Mouse (Mus musculus): ENCODE measurements at regions not wholly inside any gene's neighbourhood (a gene's known extent, or its start where the extent isn't known, plus 50 kb on each side); places are given as distances from the start of the nearest gene placed in this dataset.

DNA sequence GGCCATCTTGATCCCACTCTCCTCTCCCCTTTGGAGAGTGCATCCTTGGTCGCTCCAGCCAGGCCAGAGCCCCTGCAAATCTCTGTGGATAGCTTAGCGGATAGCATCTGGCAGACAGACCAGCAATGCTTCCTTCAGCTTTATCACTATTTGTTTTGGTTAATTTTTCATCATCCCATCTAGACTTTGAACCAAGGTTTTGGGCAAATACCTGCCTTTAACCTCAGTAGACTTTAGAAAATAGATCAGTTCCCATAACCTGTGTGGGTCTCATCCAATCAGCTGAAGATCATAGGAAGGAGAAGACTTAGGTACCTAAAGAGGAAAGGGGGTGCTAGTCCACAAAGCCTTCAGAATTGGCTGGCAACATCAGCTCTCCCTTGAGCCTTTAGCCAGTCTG, 327.2 kb upstream of the Gm10131 start:
- H3K27me3 ChIP-seq (ENCODE audit: control insufficient read depth, insufficient read depth, low read length, poor library complexity, severe bottlenecking), result no peaks in the 10 kb centered on the region
- H3K36me3 ChIP-seq (ENCODE audit: control insufficient read depth, insufficient read depth, low read length, poor library complexity, severe bottlenecking), result no peaks in the 10 kb centered on the region
- DNase-seq (ENCODE audit: low read depth, low spot score), result no peak

GRCm38 (mm10) chr8:34431985-34432384, 320.4 kb upstream of the Gm10131 start:
- H3K27me3 ChIP-seq (ENCODE audit: control insufficient read depth, insufficient read depth, low read length, poor library complexity, severe bottlenecking), result no peaks in the 10 kb centered on the region
- DNase-seq (ENCODE audit: low read depth, low spot score), result no peak
- H3K36me3 ChIP-seq (ENCODE audit: control insufficient read depth, insufficient read depth, low read length, poor library complexity, severe bottlenecking), result no peaks in the 10 kb centered on the region

GRCm38 (mm10) chr8:34429231-34429630, 317.7 kb upstream of the Gm10131 start:
- DNase-seq (ENCODE audit: low read depth, low spot score), result no peak
- no peaks in the 10 kb centered on the region for H3K36me3 ChIP-seq (ENCODE audit: control insufficient read depth, insufficient read depth, low read length, poor library complexity, severe bottlenecking)
- H3K27me3 ChIP-seq (ENCODE audit: control insufficient read depth, insufficient read depth, low read length, poor library complexity, severe bottlenecking), result no peaks in the 10 kb centered on the region

GRCm38 (mm10) chr8:34401571-34401970, 290.0 kb upstream of the Gm10131 start:
- Histone ChIP-seq H3K36me3 (ENCODE audit: control insufficient read depth, insufficient read depth, low read length, poor library complexity, severe bottlenecking) (no peaks in the 10 kb centered on the region), H3K27me3 (ENCODE audit: control insufficient read depth, insufficient read depth, low read length, poor library complexity, severe bottlenecking) (no peaks in the 10 kb centered on the region)
- no peak for DNase-seq (ENCODE audit: low read depth, low spot score)

DNA sequence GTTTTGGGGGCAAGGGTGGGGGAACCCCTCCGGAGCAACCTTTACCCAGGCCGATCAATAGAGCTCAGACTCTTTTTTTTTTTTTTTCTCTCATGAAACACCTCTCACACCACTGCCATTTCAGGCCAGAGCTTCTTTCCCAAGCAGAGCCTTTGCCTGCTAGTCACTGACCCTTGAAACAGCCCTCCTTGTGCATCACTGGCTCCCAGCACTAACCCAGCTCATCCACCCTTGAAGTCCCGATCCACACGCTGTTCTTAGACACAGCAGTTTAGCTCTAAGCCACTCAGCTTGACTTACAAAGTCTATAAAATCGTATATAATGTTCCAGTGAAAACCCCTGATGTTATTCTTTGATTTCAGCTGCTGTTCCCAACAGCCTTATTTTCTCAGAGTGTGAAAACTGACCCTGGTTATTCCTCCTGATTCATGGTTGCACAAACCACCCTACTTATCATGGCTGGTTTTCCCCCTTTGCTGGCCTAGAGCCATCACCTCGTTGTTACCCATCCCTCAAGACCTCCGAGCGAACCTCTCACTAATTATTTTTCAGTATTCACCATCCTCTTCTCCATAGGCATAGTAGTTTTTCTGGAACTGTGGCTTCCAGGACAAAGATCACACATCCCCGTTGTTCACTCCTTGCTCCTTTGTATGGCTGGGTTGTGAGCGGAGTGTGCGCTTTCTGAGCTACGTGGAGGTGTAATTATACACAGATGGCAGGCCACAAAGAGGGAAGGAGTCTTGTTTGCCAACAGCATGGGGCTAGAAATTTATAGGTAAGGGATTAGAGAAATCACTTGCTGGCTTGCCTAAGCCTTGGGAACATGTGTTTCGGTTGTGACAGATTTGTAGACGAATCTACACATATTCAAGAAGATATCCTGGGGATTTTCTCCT, 287.6 kb upstream of the Gm10131 start:
- no peaks in the 10 kb centered on the region for H3K36me3 ChIP-seq (ENCODE audit: control insufficient read depth, insufficient read depth, low read length, poor library complexity, severe bottlenecking)
- no peak for DNase-seq (ENCODE audit: low read depth, low spot score)
- H3K27me3 ChIP-seq (ENCODE audit: control insufficient read depth, insufficient read depth, low read length, poor library complexity, severe bottlenecking), result no peaks in the 10 kb centered on the region

GRCm38 (mm10) chr8:34397583-34398411, 286.3 kb upstream of the Gm10131 start:
- no peaks in the 10 kb centered on the region for H3K27me3 ChIP-seq (ENCODE audit: control insufficient read depth, insufficient read depth, low read length, poor library complexity, severe bottlenecking)
- DNase-seq (ENCODE audit: low read depth, low spot score), result peak; percentile 13
- H3K36me3 ChIP-seq (ENCODE audit: control insufficient read depth, insufficient read depth, low read length, poor library complexity, severe bottlenecking), result no peaks in the 10 kb centered on the region

GRCm38 (mm10) chr8:34397225-34397582, 285.7 kb upstream of the Gm10131 start:
- no peaks in the 10 kb centered on the region for H3K27me3 ChIP-seq (ENCODE audit: control insufficient read depth, insufficient read depth, low read length, poor library complexity, severe bottlenecking)
- no peaks in the 10 kb centered on the region for H3K36me3 ChIP-seq (ENCODE audit: control insufficient read depth, insufficient read depth, low read length, poor library complexity, severe bottlenecking)
- peak; percentile 19 for DNase-seq (ENCODE audit: low read depth, low spot score)

DNA sequence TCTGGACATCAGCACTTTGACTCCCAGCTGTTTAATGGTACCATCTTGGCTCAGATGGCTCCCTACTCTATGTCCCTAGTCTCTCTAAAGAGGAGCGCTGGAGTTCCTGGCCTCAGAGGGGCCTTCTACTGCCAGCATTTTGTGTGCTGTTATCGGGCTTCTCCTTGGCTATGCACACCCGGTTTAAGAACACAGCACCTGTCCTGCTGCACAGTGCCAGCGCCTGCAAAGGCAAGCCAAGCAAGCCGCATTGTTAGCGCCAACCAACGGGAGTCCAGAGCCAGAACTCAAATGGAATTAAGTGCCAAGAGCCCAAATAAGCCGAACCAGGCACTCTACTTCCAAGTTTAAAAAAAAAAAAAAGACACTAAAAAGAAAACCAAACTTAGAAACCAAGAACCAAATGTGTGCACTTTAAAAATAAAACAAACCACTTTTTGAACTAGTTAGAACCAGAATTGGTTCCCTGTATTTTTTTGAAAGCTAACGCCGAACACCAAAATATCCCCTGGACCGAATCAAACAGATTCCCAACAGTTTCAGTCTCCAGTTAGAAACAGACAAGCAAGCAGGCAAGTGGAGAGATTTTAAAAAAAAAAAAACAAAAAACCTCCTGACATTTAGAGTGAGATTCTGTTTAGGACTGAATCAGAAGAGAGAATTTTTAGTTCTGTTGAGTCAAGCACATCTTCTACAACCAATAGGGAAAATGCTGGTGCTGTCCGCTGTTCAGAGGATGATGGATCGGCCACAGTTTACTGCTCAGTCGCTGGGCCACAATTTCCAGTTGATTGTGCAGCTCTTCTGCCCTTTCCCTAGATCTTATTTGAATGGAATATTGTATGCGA, 281.7 kb upstream of the Gm10131 start:
- DNase-seq (ENCODE audit: low read depth, low spot score), result no peak
- no peaks in the 10 kb centered on the region for H3K36me3 ChIP-seq (ENCODE audit: control insufficient read depth, insufficient read depth, low read length, poor library complexity, severe bottlenecking)
- no peaks in the 10 kb centered on the region for H3K27me3 ChIP-seq (ENCODE audit: control insufficient read depth, insufficient read depth, low read length, poor library complexity, severe bottlenecking)

GRCm38 (mm10) chr8:34392208-34392980, 280.9 kb upstream of the Gm10131 start:
- no peak for DNase-seq (ENCODE audit: low read depth, low spot score)
- H3K27me3 ChIP-seq (ENCODE audit: control insufficient read depth, insufficient read depth, low read length, poor library complexity, severe bottlenecking), result no peaks in the 10 kb centered on the region
- no peaks in the 10 kb centered on the region for H3K36me3 ChIP-seq (ENCODE audit: control insufficient read depth, insufficient read depth, low read length, poor library complexity, severe bottlenecking)

- DNase-seq (ENCODE audit: low read depth, low spot score), result no peak
- Histone ChIP-seq H3K36me3 (ENCODE audit: control insufficient read depth, insufficient read depth, low read length, poor library complexity, severe bottlenecking) (no peaks in the 10 kb centered on the region), H3K27me3 (ENCODE audit: control insufficient read depth, insufficient read depth, low read length, poor library complexity, severe bottlenecking) (no peaks in the 10 kb centered on the region)
Measured at GRCm38 (mm10) chr8:34385806-34386439, 274.4 kb upstream of the Gm10131 start.

DNA sequence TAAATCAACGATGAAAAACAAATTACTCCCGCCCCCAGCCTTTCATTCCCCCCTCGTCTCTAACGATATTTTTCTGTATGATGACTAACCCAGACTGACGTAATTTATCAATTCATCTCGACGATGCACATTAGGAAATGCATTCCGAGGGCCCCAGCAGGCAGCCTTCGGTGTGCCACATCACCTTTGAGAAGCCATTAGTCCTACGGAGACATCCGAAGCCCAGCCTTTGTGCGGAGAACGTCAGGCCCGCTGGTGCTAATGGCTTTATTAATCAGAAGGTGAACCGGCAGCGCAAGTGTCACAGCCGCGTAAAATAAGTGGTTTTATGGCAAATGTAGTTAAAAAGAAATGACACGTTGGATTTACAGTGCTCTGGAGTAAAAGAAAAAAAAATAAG, 269.1 kb upstream of the Gm10131 start:
- DNase-seq (ENCODE audit: low read depth, low spot score), result no peak
- no peaks in the 10 kb centered on the region for H3K27me3 ChIP-seq (ENCODE audit: control insufficient read depth, insufficient read depth, low read length, poor library complexity, severe bottlenecking)
- no peaks in the 10 kb centered on the region for H3K36me3 ChIP-seq (ENCODE audit: control insufficient read depth, insufficient read depth, low read length, poor library complexity, severe bottlenecking)

DNA sequence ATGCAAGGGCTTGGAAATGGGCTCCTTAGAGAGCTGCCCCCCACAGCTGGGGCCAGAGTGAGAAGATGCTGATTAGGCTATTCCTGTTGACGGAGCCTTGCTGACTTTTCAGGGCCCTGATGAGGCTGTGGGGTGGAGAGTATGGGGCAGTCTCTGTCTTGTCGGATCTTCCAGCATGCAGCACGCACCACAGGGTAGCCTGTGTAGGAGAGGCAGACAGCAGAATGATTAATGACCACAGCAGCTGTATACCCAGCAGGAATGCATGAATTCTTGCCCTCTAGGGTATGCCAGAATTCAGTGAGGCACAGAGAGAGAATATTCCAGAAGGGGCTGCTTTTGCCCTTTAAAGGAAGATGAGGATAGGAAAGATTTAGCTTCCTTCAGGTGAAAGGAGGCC, 265.6 kb upstream of the Gm10131 start:
- no peak for DNase-seq (ENCODE audit: low read depth, low spot score)
- Histone ChIP-seq H3K36me3 (ENCODE audit: control insufficient read depth, insufficient read depth, low read length, poor library complexity, severe bottlenecking) (no peaks in the 10 kb centered on the region), H3K27me3 (ENCODE audit: control insufficient read depth, insufficient read depth, low read length, poor library complexity, severe bottlenecking) (no peaks in the 10 kb centered on the region)

DNA sequence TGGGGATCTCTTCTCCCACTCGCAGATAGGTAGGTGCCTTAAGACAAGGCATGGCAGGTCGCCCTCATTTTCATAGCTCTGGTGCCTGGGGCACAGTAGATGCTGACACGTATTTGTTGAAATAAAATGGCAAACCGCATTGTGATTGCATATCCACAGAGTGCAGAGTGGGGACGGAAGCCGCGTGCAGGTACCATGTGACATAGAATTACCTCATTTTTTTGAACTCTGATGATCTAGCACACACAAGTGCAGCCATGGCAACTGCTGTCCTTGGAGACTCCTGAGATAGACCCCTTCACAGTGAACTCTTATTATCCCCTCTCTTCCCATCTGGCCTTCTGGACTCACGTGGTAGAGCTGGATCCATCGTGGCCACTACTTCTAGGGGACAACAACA, 262.7 kb upstream of the Gm10131 start:
- DNase-seq (ENCODE audit: low read depth, low spot score), result no peak
- Histone ChIP-seq H3K27me3 (ENCODE audit: control insufficient read depth, insufficient read depth, low read length, poor library complexity, severe bottlenecking) (no peaks in the 10 kb centered on the region), H3K36me3 (ENCODE audit: control insufficient read depth, insufficient read depth, low read length, poor library complexity, severe bottlenecking) (no peaks in the 10 kb centered on the region)

DNA sequence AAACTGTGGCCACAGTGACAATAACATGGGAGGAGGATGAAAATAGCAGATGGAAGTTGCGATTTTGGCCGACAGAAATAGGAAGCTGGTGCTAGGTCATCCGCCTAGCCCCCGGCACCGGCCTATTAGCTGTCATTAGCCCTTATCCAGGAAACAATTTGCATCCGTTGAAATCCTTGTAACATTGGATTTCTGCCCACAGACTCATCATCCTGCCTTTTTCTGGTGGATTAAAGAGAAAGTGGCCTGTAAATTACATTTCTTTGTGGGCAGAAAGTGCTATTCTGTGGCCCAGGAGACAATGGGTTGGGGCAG, 261.1 kb upstream of the Gm10131 start:
- DNase-seq (ENCODE audit: low read depth, low spot score), result no peak
- Histone ChIP-seq H3K27me3 (ENCODE audit: control insufficient read depth, insufficient read depth, low read length, poor library complexity, severe bottlenecking) (no peaks in the 10 kb centered on the region), H3K36me3 (ENCODE audit: control insufficient read depth, insufficient read depth, low read length, poor library complexity, severe bottlenecking) (no peaks in the 10 kb centered on the region)

All from splenic B cell, adult 2 months (primary cell).